Mouse (Mus musculus) midbrain, postnatal 0 days (tissue): ENCODE measurements around the gene Kiss1. TPM values are rescaled to one million over a fixed set of nuclear protein-coding genes. Genes with fewer than 3 reads are reported as not detected.

Source experiments
- ATAC-seq: fragments of 200-750 bp; cut with Nextera tagmentation; 2 replicates; pipeline ENCODE4 v1.8.0; 2017; ENCODE audit warnings: moderate number of reproducible peaks, mild to moderate bottlenecking, moderate TSS enrichment, moderate library complexity; ENCODE audit not compliant: low FRiP score
- DNase-seq: peaks from one replicate; pipeline ENCODE4 v3.0.0-alpha.2; 2015; ENCODE audit warnings: low spot score
- H3K27ac ChIP-seq: fragments of 300-500 bp; sonication (generic); 2 replicates; pipeline ENCODE4 v1.5.1; 2014; ENCODE audit warnings: low read depth, mild to moderate bottlenecking, low read length, mixed read lengths
- H3K27me3 ChIP-seq: fragments of 300-500 bp; sonication (generic); 2 replicates; pipeline ENCODE4 v1.6.1; 2014; ENCODE audit warnings: low read length, control low read depth, mixed read lengths; ENCODE audit not compliant: insufficient read depth
- H3K36me3 ChIP-seq: fragments of 300-500 bp; sonication (generic); 2 replicates; pipeline ENCODE4 v1.6.1; 2014; ENCODE audit warnings: low read length, control low read depth, mixed read lengths; ENCODE audit not compliant: insufficient read depth
- H3K4me1 ChIP-seq: fragments of 300-500 bp; sonication (generic); 2 replicates; pipeline ENCODE4 v1.6.1; 2014; ENCODE audit warnings: mild to moderate bottlenecking, control low read depth, antibody characterized with exemption, low read length, mixed read lengths; ENCODE audit not compliant: insufficient read depth
- H3K4me2 ChIP-seq: fragments of 300-500 bp; sonication (generic); 2 replicates; pipeline ENCODE4 v1.6.1; 2014; ENCODE audit warnings: low read depth, mild to moderate bottlenecking, low read length, mixed read lengths; ENCODE audit not compliant: poor library complexity, severe bottlenecking
- H3K4me3 ChIP-seq: fragments of 300-500 bp; sonication (generic); 2 replicates; pipeline ENCODE4 v1.5.1; 2014; ENCODE audit warnings: low read depth, mild to moderate bottlenecking, low read length, moderate library complexity
- H3K9ac ChIP-seq: fragments of 300-500 bp; sonication (generic); replicated peaks from 2 replicates; pipeline ENCODE4 v1.6.1; 2014; ENCODE audit warnings: mild to moderate bottlenecking, low read length, moderate library complexity, mixed read lengths; ENCODE audit not compliant: poor library complexity, severe bottlenecking
- H3K9me3 ChIP-seq: fragments of 300-500 bp; sonication (generic); 2 replicates; pipeline ENCODE4 v1.6.1; 2016; ENCODE audit warnings: low read length, control low read depth
- CTCF ChIP-seq: IDR thresholded peaks from 2 replicates; pipeline ENCODE4 v1.5.1; 2016; ENCODE audit warnings: antibody characterized with exemption, mild to moderate bottlenecking
- WGBS: fragments of 180-500 bp; shearing (Covaris S2); extraction: QIAGEN DNeasy Blood & Tissue Kit; methylation state at CpG from one replicate; pipeline ENCODE4 v1.1.7; 2014; 5-methylcytosine and 5-hydroxymethylcytosine counted together
- polyA plus RNA-seq: library from polyadenylated mRNA; unstranded; fragments of >200 nt; fragmentation: Nextera tagmentation; extraction: Ambion mirVana; gene quantifications from 2 replicates; pipeline ENCODE4 v1.2.1, GENCODE M21; 2015
- total RNA-seq: library from RNA; depleted of rRNA; stranded (reverse); fragments of >200 nt; gene quantifications from 2 replicates; pipeline ENCODE4 v1.2.3, GENCODE M21; 2014

The Kiss1 gene
- total and polyA plus RNA-seq, 2 experiments from 2014 or later: 2.6 TPM; not detected in 1

DNA sequence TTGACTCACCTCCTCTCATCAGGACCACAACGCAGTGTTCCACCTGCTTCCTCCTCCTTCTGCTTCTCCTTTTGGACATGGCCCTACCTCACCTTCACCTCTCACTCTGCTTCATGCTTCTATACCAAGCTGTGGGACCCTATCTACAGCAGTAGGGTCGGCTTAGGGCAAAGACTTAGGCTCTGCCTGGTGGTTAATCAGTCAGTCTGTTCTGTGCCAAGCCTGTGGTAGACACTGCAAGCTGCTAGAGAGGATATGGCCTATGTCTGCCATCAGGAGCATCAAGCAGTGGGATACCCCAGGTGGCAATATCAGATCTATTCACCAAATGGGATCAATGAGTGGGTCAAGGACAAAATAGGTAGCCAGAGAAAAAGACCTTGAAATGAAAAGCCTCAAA is 41.1 kb upstream of the Kiss1 start:
- Histone ChIP-seq H3K4me3 (no peak overlapping the region), H3K9ac (no peak overlapping the region), H3K4me2 (no peak overlapping the region), H3K36me3 (peaks cover 48% of the 10 kb centered on the region), H3K27me3 (no peaks in the 10 kb centered on the region), H3K9me3 (no peaks in the 10 kb centered on the region), H3K27ac (no peak overlapping the region), H3K4me1 (no peaks in the 10 kb centered on the region)
- ATAC-seq (no peak), DNase-seq (no peak)
- 96% methylated on average over 2 of the region's 2 CpGs for whole genome bisulfite sequencing
- TF ChIP-seq CTCF: no peak

DNA sequence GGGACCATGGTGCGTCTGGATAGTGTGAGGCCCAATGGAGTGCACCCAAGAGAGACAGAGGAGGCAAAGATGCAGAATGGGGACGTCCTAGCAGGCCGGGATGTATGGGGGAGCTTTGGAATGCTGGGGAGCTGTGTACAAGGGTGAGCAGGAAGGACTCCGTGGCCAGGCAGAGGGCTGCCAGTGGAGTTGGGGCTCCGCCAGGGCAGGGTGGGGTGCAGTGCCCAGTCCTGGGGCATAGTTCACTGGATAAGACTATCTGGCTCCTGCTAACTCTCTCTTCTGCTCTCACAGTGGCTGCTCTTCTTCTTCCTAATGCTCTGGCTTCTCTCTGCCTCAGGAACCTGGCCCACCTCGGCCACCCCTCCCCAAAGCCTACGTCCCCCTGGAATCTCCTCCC is 35.8 kb upstream of the Kiss1 start:
- no peak overlapping the region for H3K27ac ChIP-seq
- H3K36me3 ChIP-seq: peaks cover 69% of the 10 kb centered on the region
- no peaks in the 10 kb centered on the region for H3K27me3 ChIP-seq
- TF ChIP-seq CTCF: no peak
- no peaks in the 10 kb centered on the region for H3K4me1 ChIP-seq
- no peak for DNase-seq
- no peak overlapping the region for H3K4me2 ChIP-seq
- no peak overlapping the region for H3K4me3 ChIP-seq
- ATAC-seq: no peak
- no peaks in the 10 kb centered on the region for H3K9me3 ChIP-seq
- 91% methylated on average over 7 of the region's 7 CpGs for WGBS
- H3K9ac ChIP-seq: no peak overlapping the region

DNA sequence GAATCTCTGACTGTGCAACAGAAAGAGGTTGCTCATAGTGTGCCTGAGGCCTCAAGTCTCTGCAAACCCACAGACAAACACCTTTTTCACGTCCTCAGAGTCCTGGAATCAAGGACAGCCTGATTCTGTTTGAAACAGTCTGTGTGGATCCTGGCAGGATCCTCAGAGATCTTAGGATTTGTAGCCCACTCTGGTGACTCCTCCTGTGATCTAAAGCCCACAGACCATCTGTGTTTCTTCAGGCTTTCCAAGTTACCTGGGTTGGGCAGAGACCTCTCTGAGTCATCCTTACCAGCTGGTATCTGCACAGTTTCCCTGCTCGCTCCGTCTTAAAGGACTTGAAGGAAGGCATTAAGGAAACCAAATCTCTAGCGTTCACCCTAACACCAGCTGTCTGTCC is 34.6 kb upstream of the Kiss1 start:
- Histone ChIP-seq H3K4me2 (no peak overlapping the region), H3K36me3 (peaks cover 66% of the 10 kb centered on the region), H3K27ac (no peak overlapping the region), H3K4me1 (no peaks in the 10 kb centered on the region), H3K9me3 (no peaks in the 10 kb centered on the region), H3K27me3 (no peaks in the 10 kb centered on the region), H3K4me3 (no peak overlapping the region), H3K9ac (no peak overlapping the region)
- DNase-seq (no peak), ATAC-seq (no peak)
- TF ChIP-seq CTCF: no peak
- WGBS: 86% methylated on average over 4 of the region's 4 CpGs

DNA sequence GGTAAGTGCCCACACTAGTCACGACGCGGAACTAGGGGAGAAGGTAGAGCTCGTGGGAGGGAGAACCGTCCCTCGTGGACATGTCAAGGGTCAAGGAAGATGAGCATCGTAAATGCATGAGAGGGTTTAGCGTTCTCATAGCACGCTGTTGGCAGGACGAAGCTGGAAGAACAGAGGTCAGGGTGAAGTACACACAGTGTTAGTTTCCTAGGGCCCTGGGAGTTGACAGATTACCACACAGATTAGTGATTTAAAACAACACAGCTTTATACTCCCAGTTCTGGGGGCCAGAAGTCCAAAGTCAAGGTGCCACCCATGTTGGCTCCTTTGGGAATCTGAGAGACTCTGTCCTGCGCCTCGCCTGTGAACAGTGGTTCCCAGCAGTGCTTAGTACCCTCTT is 33.8 kb upstream of the Kiss1 start:
- peaks cover 63% of the 10 kb centered on the region for H3K36me3 ChIP-seq
- DNase-seq (no peak), ATAC-seq (no peak)
- H3K4me1 ChIP-seq: no peaks in the 10 kb centered on the region
- no peak overlapping the region for H3K4me3 ChIP-seq
- no peaks in the 10 kb centered on the region for H3K27me3 ChIP-seq
- H3K9ac ChIP-seq: no peak overlapping the region
- 95% methylated on average over 12 of the region's 12 CpGs for WGBS
- no peak overlapping the region for H3K4me2 ChIP-seq
- H3K27ac ChIP-seq: no peak overlapping the region
- H3K9me3 ChIP-seq: no peaks in the 10 kb centered on the region
- no peak for TF ChIP-seq CTCF

DNA sequence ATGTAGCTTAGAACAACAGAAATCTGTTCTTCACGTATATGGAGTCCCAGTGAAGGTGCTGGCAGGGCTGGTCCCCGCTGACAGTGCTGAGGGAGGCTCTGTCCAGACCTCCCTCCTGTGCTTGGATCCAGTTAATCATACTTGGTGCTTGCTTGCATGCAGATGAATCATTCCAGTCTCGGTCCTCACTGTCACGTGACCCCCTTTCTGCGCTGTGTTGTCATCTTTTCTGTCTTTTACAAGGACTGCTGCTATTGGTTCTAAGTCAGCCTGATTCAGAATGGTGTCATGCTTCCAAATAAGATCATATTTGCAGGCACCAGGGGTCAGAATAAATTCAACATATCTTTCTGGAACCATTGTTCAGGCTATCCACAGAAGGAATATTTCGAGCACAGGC is 29.8 kb upstream of the Kiss1 start:
- DNase-seq (no peak), ATAC-seq (no peak)
- Histone ChIP-seq H3K9me3 (no peaks in the 10 kb centered on the region), H3K9ac (no peak overlapping the region), H3K4me1 (no peaks in the 10 kb centered on the region), H3K4me3 (no peak overlapping the region), H3K4me2 (no peak overlapping the region), H3K27ac (no peak overlapping the region), H3K27me3 (no peaks in the 10 kb centered on the region), H3K36me3 (peaks cover 61% of the 10 kb centered on the region)
- 94% methylated on average over 6 of the region's 6 CpGs for WGBS
- TF ChIP-seq CTCF: no peak

DNA sequence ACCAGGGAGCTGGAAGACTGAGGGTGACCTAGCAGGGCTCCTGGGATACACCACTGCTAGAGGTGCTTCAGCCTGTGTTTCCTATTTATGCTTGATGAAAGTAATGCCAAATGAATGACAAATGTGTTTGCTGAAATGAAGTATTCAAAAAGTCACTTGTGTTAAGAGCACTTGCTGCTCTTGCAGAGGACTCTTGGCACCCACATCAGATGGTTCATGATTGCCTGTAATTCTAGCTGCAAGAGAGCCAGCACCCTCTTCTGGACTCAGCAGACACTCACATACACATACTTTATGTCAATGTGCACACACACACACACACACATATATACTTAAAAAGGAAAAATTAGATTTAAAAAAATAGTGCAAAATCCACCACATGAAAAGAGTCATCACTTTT is 29.1 kb upstream of the Kiss1 start:
- no peak overlapping the region for H3K27ac ChIP-seq
- no peak overlapping the region for H3K4me3 ChIP-seq
- H3K9me3 ChIP-seq: no peaks in the 10 kb centered on the region
- no peak overlapping the region for H3K9ac ChIP-seq
- H3K4me1 ChIP-seq: no peaks in the 10 kb centered on the region
- H3K4me2 ChIP-seq: no peak overlapping the region
- peaks cover 57% of the 10 kb centered on the region for H3K36me3 ChIP-seq
- H3K27me3 ChIP-seq: no peaks in the 10 kb centered on the region
- ATAC-seq (no peak), DNase-seq (no peak)
- TF ChIP-seq CTCF: peak; percentile 52

DNA sequence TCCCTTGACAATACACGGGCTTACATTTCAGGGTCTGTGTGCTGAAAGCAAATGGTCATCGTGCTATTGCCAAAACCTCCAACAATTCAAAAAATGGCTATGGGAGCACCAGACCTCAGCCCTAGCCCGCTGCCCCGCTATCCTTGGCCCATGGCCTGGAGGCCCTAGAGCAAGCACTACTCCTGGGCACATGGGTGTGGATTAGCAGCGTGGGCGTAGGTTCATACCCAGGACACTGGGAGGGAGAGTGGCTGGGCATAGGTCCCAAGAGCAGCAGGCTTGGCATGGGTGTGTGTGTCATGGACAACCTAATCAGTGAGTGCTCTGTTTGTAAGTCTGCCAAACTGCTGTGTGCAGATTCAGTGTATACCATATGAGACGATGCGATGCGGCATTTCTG is 25.3 kb upstream of the Kiss1 start:
- Histone ChIP-seq H3K27me3 (no peaks in the 10 kb centered on the region), H3K36me3 (peaks cover 47% of the 10 kb centered on the region), H3K9ac (no peak overlapping the region), H3K27ac (no peak overlapping the region), H3K4me3 (no peak overlapping the region), H3K4me2 (no peak overlapping the region), H3K4me1 (no peaks in the 10 kb centered on the region), H3K9me3 (no peaks in the 10 kb centered on the region)
- 82% methylated on average over 9 of the region's 9 CpGs for WGBS
- no peak for TF ChIP-seq CTCF
- peak; percentile 70 for DNase-seq
- ATAC-seq: no peak
